Mouse (Mus musculus): ENCODE data around the gene Gm13290. TPM values are rescaled to one million over a fixed set of nuclear protein-coding genes. Genes with fewer than 3 reads are reported as not detected.

The Gm13290 gene
- polyA plus RNA-seq (2017; shearing (Covaris generic)) = not detected

GRCm38 (mm10) chr4:88773534-88773933, at the start of gene Gm13290:
TSS of gene Gm13290 (plus strand) at chr4:88773834.

GRCm38 (mm10) chr4:88754818-88755340, 18.8 kb upstream of the Gm13290 start, which contains the start of gene Gm13271:
TSS of gene Gm13271 (plus strand) at chr4:88754868.

GRCm38 (mm10) chr4:88759610-88760268, 13.9 kb upstream of the Gm13290 start, which contains the start of gene Gm13283:
TSS of gene Gm13283 (plus strand) at chr4:88760119.

GRCm38 (mm10) chr4:88776622-88777021, 3.0 kb downstream of the Gm13290 start, which contains the start of gene Gm13289:
TSS of gene Gm13289 (plus strand) at chr4:88776922.

GRCm38 (mm10) chr4:88779550-88779949, 5.9 kb downstream of the Gm13290 start, which contains the start of gene Gm13272:
TSS of gene Gm13272 (plus strand) at chr4:88779850.

GRCm38 (mm10) chr4:88781831-88782230, 8.2 kb downstream of the Gm13290 start, which contains the start of gene Ifnz:
TSS of gene Ifnz (plus strand) at chr4:88782131.

GRCm38 (mm10) chr4:88785409-88785808, 11.8 kb downstream of the Gm13290 start, which contains the start of gene Gm13276:
TSS of gene Gm13276 (plus strand) at chr4:88785709.

GRCm38 (mm10) chr4:88788402-88788801, 14.8 kb downstream of the Gm13290 start, which contains the start of gene Gm13277:
TSS of gene Gm13277 (plus strand) at chr4:88788632.

GRCm38 (mm10) chr4:88791250-88791649, 17.6 kb downstream of the Gm13290 start, which contains the start of gene Gm13278:
TSS of gene Gm13278 (plus strand) at chr4:88791550.

GRCm38 (mm10) chr4:88793936-88794675, 20.5 kb downstream of the Gm13290 start, which contains the start of gene Gm13275:
TSS of gene Gm13275 (plus strand) at chr4:88794487.

GRCm38 (mm10) chr4:88797097-88797496, 23.5 kb downstream of the Gm13290 start, which contains the start of gene Gm13279:
TSS of gene Gm13279 (plus strand) at chr4:88797397.

GRCm38 (mm10) chr4:88799365-88799764, 25.7 kb downstream of the Gm13290 start, which contains the start of gene Gm13285:
TSS of gene Gm13285 (plus strand) at chr4:88799665.

GRCm38 (mm10) chr4:88802954-88803353, 29.3 kb downstream of the Gm13290 start, which contains the start of gene Gm13287:
TSS of gene Gm13287 (plus strand) at chr4:88803254.

GRCm38 (mm10) chr4:88805231-88805630, 31.6 kb downstream of the Gm13290 start, which contains the start of gene Gm13288:
TSS of gene Gm13288 (plus strand) at chr4:88805531.

GRCm38 (mm10) chr4:88815928-88816327, 42.3 kb downstream of the Gm13290 start, which contains the start of gene Ifna7:
TSS of gene Ifna7 (plus strand) at chr4:88816228.

GRCm38 (mm10) chr4:88819659-88820058, 46.0 kb downstream of the Gm13290 start, which contains the start of gene Ifna11:
TSS of gene Ifna11 (plus strand) at chr4:88819959.

Other genes with a start within 250 kb of the Gm13290 start
- not detected for gene Ifna15, start 215.6 kb upstream of the Gm13290 start, polyA plus RNA-seq (2017; shearing (Covaris generic))
- not detected for gene Ifna14, start 202.0 kb upstream of the Gm13290 start, polyA plus RNA-seq (2017; shearing (Covaris generic))
- gene Ifna9, start 181.4 kb upstream of the Gm13290 start, polyA plus RNA-seq (2017; shearing (Covaris generic)) = not detected
- gene Ifna12, start 170.5 kb upstream of the Gm13290 start, polyA plus RNA-seq (2017; shearing (Covaris generic)) = not detected
- gene C87499, start 139.4 kb upstream of the Gm13290 start, polyA plus RNA-seq (2017; shearing (Covaris generic)) = not detected
- not detected for gene Ifna13, start 129.4 kb upstream of the Gm13290 start, polyA plus RNA-seq (2017; shearing (Covaris generic))
- gene Ifna16, start 96.9 kb upstream of the Gm13290 start, polyA plus RNA-seq (2017; shearing (Covaris generic)) = not detected
- not detected for gene Ifna2, start 89.9 kb upstream of the Gm13290 start, polyA plus RNA-seq (2017; shearing (Covaris generic))
- not detected for gene Ifnab, start 82.5 kb upstream of the Gm13290 start, polyA plus RNA-seq (2017; shearing (Covaris generic))
- gene Gm26566, start 52.0 kb upstream of the Gm13290 start, polyA plus RNA-seq (2017; shearing (Covaris generic)) = not detected
- 24.6 TPM for gene Klhl9, start 51.4 kb upstream of the Gm13290 start, polyA plus RNA-seq (2017; shearing (Covaris generic))
- gene Gm13271, start 19.0 kb upstream of the Gm13290 start, polyA plus RNA-seq (2017; shearing (Covaris generic)) = not detected
- not detected for gene Gm13283, start 13.7 kb upstream of the Gm13290 start, polyA plus RNA-seq (2017; shearing (Covaris generic))
- gene Gm13289, start 3.1 kb downstream of the Gm13290 start, polyA plus RNA-seq (2017; shearing (Covaris generic)) = not detected
- not detected for gene Gm13272, start 6.0 kb downstream of the Gm13290 start, polyA plus RNA-seq (2017; shearing (Covaris generic))
- 0.72 TPM for gene Ifnz, start 8.3 kb downstream of the Gm13290 start, polyA plus RNA-seq (2017; shearing (Covaris generic))
- gene Gm13276, start 11.9 kb downstream of the Gm13290 start, polyA plus RNA-seq (2017; shearing (Covaris generic)) = not detected
- not detected for gene Gm13277, start 14.8 kb downstream of the Gm13290 start, polyA plus RNA-seq (2017; shearing (Covaris generic))
- not detected for gene Gm13278, start 17.7 kb downstream of the Gm13290 start, polyA plus RNA-seq (2017; shearing (Covaris generic))
- not detected for gene Gm13275, start 20.7 kb downstream of the Gm13290 start, polyA plus RNA-seq (2017; shearing (Covaris generic))
- gene Gm13279, start 23.6 kb downstream of the Gm13290 start, polyA plus RNA-seq (2017; shearing (Covaris generic)) = not detected
- 1.2 TPM for gene Gm13285, start 25.8 kb downstream of the Gm13290 start, polyA plus RNA-seq (2017; shearing (Covaris generic))
- not detected for gene Gm13287, start 29.4 kb downstream of the Gm13290 start, polyA plus RNA-seq (2017; shearing (Covaris generic))
- not detected for gene Gm13288, start 31.7 kb downstream of the Gm13290 start, polyA plus RNA-seq (2017; shearing (Covaris generic))
- gene Ifna7, start 42.4 kb downstream of the Gm13290 start, polyA plus RNA-seq (2017; shearing (Covaris generic)) = not detected
- not detected for gene Ifna11, start 46.1 kb downstream of the Gm13290 start, polyA plus RNA-seq (2017; shearing (Covaris generic))
- not detected for gene Ifna6, start 53.6 kb downstream of the Gm13290 start, polyA plus RNA-seq (2017; shearing (Covaris generic))
- gene Ifna5, start 61.7 kb downstream of the Gm13290 start, polyA plus RNA-seq (2017; shearing (Covaris generic)) = not detected
- not detected for gene Ifna4, start 68.0 kb downstream of the Gm13290 start, polyA plus RNA-seq (2017; shearing (Covaris generic))
- gene Ifna1, start 76.3 kb downstream of the Gm13290 start, polyA plus RNA-seq (2017; shearing (Covaris generic)) = not detected
- not detected for gene Ifne, start 106.4 kb downstream of the Gm13290 start, polyA plus RNA-seq (2017; shearing (Covaris generic))